ENCODE assay signal across 23 mouse cellular contexts in the genomic region with DNA sequence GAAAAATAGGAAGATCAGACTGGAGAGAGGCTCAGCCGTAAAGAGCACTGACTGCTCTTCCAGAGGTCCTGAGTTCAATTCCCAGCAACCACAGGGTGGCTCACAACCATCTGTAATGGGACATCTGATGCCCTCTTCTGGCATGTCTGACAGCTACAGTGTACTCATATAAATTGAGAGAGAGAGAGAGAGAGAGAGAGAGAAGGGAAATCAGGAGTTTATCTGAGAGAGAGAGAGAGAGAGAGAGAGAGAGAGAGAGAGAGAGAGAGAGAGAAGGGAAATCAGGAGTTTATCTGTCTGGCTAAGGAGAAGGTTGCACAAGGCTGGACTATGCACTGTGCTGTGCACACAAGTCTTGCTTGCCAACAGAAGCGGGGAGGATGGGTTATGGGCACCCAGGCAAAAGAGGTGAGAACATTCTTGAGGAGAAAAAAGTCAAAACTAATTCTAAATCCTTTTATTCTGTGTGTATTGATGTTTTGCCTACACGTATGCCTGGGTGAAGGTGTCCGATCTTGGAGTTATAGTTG. TPM values are rescaled to one million over a fixed set of nuclear protein-coding genes. Genes with fewer than 3 reads are reported as not detected.
DNase-seq lines count a peak whose midpoint lies in the region; ATAC-seq and TF ChIP-seq lines count a peak whose summit lies in the region.
"Had no signal": no experiment of that assay in that cellular context is flagged by ENCODE, and none has a peak within 500 bp of the region (broad histone marks: within the 10 kb centered on the region; RNA-seq: fewer than 3 reads in every experiment).

No protein-coding gene starts in this region.

- DNase-seq in hindbrain, postnatal 0 days (ENCODE audit: low spot score) = no peak
- no peak for DNase-seq in hindbrain, embryonic 11.5 days (ENCODE audit: low spot score)
- peak; percentile 66 to 76 for DNase-seq in kidney, postnatal 36 days
- DNase-seq in kidney, postnatal 4 days = no peak
- DNase-seq in midbrain, postnatal 0 days (ENCODE audit: low spot score) = no peak
- DNase-seq in cerebellum, adult 8-10 months = no peak
- DNase-seq: cerebellum, adult 11-12 months; cerebellum, postnatal 10 days; gastrocnemius, adult 2 months; heart, adult 2 months; lung, adult 18-20 months; lung, postnatal 4 days; right cerebral cortex, postnatal 14 days had no signal

- 0 out of 2 replicates have a peak, but pooled peaks have one; percentile 2 for TF ChIP-seq CTCF in hindbrain, postnatal 0 days (IDR thresholded peaks at IDR 0.05; ENCODE audit: low read depth)
- peak; percentile 16; the same call in 1 of the 2 replicates for TF ChIP-seq CTCF in midbrain, postnatal 0 days (IDR thresholded peaks at IDR 0.05)

- no peak overlapping the region for H3K4me3 ChIP-seq in hindbrain, postnatal 0 days (ENCODE audit: low read length)
- H3K4me3 ChIP-seq in hindbrain, embryonic 11.5 days (ENCODE audit: low read depth, low read length) = no peak overlapping the region
- no peak overlapping the region for H3K4me3 ChIP-seq in midbrain, postnatal 0 days (ENCODE audit: low read depth, low read length)
- no peak overlapping the region for H3K4me3 ChIP-seq in midbrain, embryonic 15.5 days
- H3K4me3 ChIP-seq: erythroblast, embryonic 14.5 days; gastrocnemius, adult 2 months; heart, adult 2 months; heart, embryonic 12.5 days; hindbrain, embryonic 15.5 days; limb, embryonic 13.5 days; megakaryocyte, embryonic 14.5 days; midbrain, embryonic 12.5 days had no signal

- peaks cover 4% of the 10 kb centered on the region; the same call in 1 of the 2 replicates for H3K4me1 ChIP-seq in hindbrain, postnatal 0 days (ENCODE audit: insufficient read depth, low read length)
- peaks cover 19% of the 10 kb centered on the region for H3K4me1 ChIP-seq in hindbrain, embryonic 11.5 days (replicated peaks; ENCODE audit: control insufficient read depth, insufficient read depth, low read length)
- peaks cover 6% of the 10 kb centered on the region; the same call in 1 of the 2 replicates for H3K4me1 ChIP-seq in midbrain, postnatal 0 days (ENCODE audit: insufficient read depth, low read length)
- H3K4me1 ChIP-seq in midbrain, embryonic 15.5 days = peaks cover 26% of the 10 kb centered on the region

- WGBS in hindbrain, postnatal 0 days = 92% methylated on average over 4 of the region's 4 CpGs
- WGBS in hindbrain, embryonic 11.5 days = 89% methylated on average over 4 of the region's 4 CpGs
- 92% methylated on average over 4 of the region's 4 CpGs for WGBS in midbrain, postnatal 0 days
- 89% methylated on average over 4 of the region's 4 CpGs for WGBS in midbrain, embryonic 15.5 days

- H3K27me3 ChIP-seq in hindbrain, postnatal 0 days (ENCODE audit: insufficient read depth, low read length) = no peaks in the 10 kb centered on the region
- H3K27me3 ChIP-seq in hindbrain, embryonic 11.5 days (ENCODE audit: control insufficient read depth, insufficient read depth, low read length) = peaks cover 13% of the 10 kb centered on the region
- H3K27me3 ChIP-seq in midbrain, postnatal 0 days (ENCODE audit: insufficient read depth, low read length) = no peaks in the 10 kb centered on the region; the same call in 1 of the 2 replicates
- peaks cover 14% of the 10 kb centered on the region for H3K27me3 ChIP-seq in midbrain, embryonic 15.5 days (replicated peaks)
- H3K27me3 ChIP-seq: limb, embryonic 13.5 days had no signal

- no peaks in the 10 kb centered on the region for H3K36me3 ChIP-seq in hindbrain, postnatal 0 days (ENCODE audit: insufficient read depth, low read length)
- H3K36me3 ChIP-seq in hindbrain, embryonic 11.5 days (ENCODE audit: control insufficient read depth, insufficient read depth, low read length) = no peaks in the 10 kb centered on the region
- H3K36me3 ChIP-seq in midbrain, postnatal 0 days (ENCODE audit: insufficient read depth, low read length) = no peaks in the 10 kb centered on the region
- H3K36me3 ChIP-seq in midbrain, embryonic 15.5 days (replicated peaks) = no peaks in the 10 kb centered on the region
- H3K36me3 ChIP-seq: heart, embryonic 12.5 days; hindbrain, embryonic 15.5 days; limb, embryonic 13.5 days; midbrain, embryonic 12.5 days had no signal

- no peak for ATAC-seq in hindbrain, postnatal 0 days
- no peak for ATAC-seq in hindbrain, embryonic 11.5 days (ENCODE audit: low FRiP score)
- ATAC-seq in midbrain, postnatal 0 days (ENCODE audit: low FRiP score) = no peak
- no peak for ATAC-seq in midbrain, embryonic 15.5 days (replicated peaks)
- ATAC-seq: forebrain, embryonic 16.5 days; lung, postnatal 0 days had no signal

- H3K9ac ChIP-seq in hindbrain, postnatal 0 days (replicated peaks; ENCODE audit: low read length) = no peak overlapping the region
- H3K9ac ChIP-seq in hindbrain, embryonic 11.5 days (ENCODE audit: low read depth, low read length) = no peak overlapping the region
- H3K9ac ChIP-seq in midbrain, postnatal 0 days (replicated peaks; ENCODE audit: low read length, poor library complexity, severe bottlenecking) = no peak overlapping the region
- no peak overlapping the region for H3K9ac ChIP-seq in midbrain, embryonic 15.5 days
- H3K9ac ChIP-seq: heart, embryonic 12.5 days; hindbrain, embryonic 15.5 days; limb, embryonic 13.5 days; midbrain, embryonic 12.5 days had no signal

- H3K27ac ChIP-seq in hindbrain, postnatal 0 days = no peak overlapping the region
- H3K27ac ChIP-seq in hindbrain, embryonic 11.5 days (ENCODE audit: low read depth, low read length) = no peak overlapping the region
- no peak overlapping the region for H3K27ac ChIP-seq in midbrain, postnatal 0 days (ENCODE audit: low read depth, low read length)
- H3K27ac ChIP-seq in midbrain, embryonic 15.5 days = no peak overlapping the region
- H3K27ac ChIP-seq: gastrocnemius, adult 2 months; heart, adult 2 months; hindbrain, embryonic 15.5 days; limb, embryonic 13.5 days; midbrain, embryonic 12.5 days had no signal

- H3K4me2 ChIP-seq in hindbrain, postnatal 0 days (ENCODE audit: low read depth, low read length) = no peak overlapping the region
- H3K4me2 ChIP-seq in hindbrain, embryonic 11.5 days (replicated peaks; ENCODE audit: low read depth, low read length) = no peak overlapping the region
- H3K4me2 ChIP-seq in midbrain, postnatal 0 days (ENCODE audit: low read depth, low read length, poor library complexity, severe bottlenecking) = no peak overlapping the region
- H3K4me2 ChIP-seq in midbrain, embryonic 15.5 days = no peak overlapping the region
- H3K4me2 ChIP-seq: heart, embryonic 12.5 days; hindbrain, embryonic 15.5 days; limb, embryonic 13.5 days; midbrain, embryonic 12.5 days had no signal

- H3K9me3 ChIP-seq in hindbrain, postnatal 0 days (ENCODE audit: low read length) = no peaks in the 10 kb centered on the region
- no peaks in the 10 kb centered on the region for H3K9me3 ChIP-seq in hindbrain, embryonic 11.5 days (ENCODE audit: control insufficient read depth, low read length)
- no peaks in the 10 kb centered on the region for H3K9me3 ChIP-seq in midbrain, postnatal 0 days (ENCODE audit: low read length)
- no peaks in the 10 kb centered on the region for H3K9me3 ChIP-seq in midbrain, embryonic 15.5 days
- H3K9me3 ChIP-seq: heart, embryonic 12.5 days; hindbrain, embryonic 15.5 days; limb, embryonic 13.5 days; midbrain, embryonic 12.5 days had no signal

RNA-seq across cellular contexts. Expression of a gene that starts 2.2 kb away (rescaled TPM):
- total RNA-seq in hindbrain, postnatal 0 days (2014; rRNA removed) = 0.75 and 2.3 TPM in 2 replicates
- polyA plus RNA-seq in hindbrain, postnatal 0 days (2015; fragmentation: Nextera tagmentation; extraction: Ambion mirVana) = 1.1 and 1.4 TPM in 2 replicates
- 0.73 and 1.2 TPM in 2 replicates for polyA plus RNA-seq in hindbrain, embryonic 11.5 days (2014; fragmentation: Nextera tagmentation; extraction: Ambion mirVana)
- 1.0 and 1.4 TPM in 2 replicates for total RNA-seq in midbrain, postnatal 0 days (2014; rRNA removed)
- polyA plus RNA-seq in midbrain, postnatal 0 days (2015; fragmentation: Nextera tagmentation; extraction: Ambion mirVana) = 1.2 and 1.3 TPM in 2 replicates
- 0.91 and 0.94 TPM in 2 replicates for polyA plus RNA-seq in midbrain, embryonic 15.5 days (2015; fragmentation: Nextera tagmentation; extraction: Ambion mirVana)
- total RNA-seq: hematopoietic stem cell, adult 5-6 weeks had no signal
- polyA plus RNA-seq: erythroblast, embryonic 14.5 days had no signal

RNA-seq across cellular contexts. Expression of a gene that starts 2.3 kb away (rescaled TPM):
- 48.0 and 55.6 TPM in 2 replicates for total RNA-seq in hindbrain, postnatal 0 days (2014; rRNA removed)
- polyA plus RNA-seq in hindbrain, postnatal 0 days (2015; fragmentation: Nextera tagmentation; extraction: Ambion mirVana) = 29.0 and 30.3 TPM in 2 replicates
- polyA plus RNA-seq in hindbrain, embryonic 11.5 days (2014; fragmentation: Nextera tagmentation; extraction: Ambion mirVana) = 6.6 and 6.9 TPM in 2 replicates
- 36.7 and 41.2 TPM in 2 replicates for total RNA-seq in midbrain, postnatal 0 days (2014; rRNA removed)
- 24.7 and 26.8 TPM in 2 replicates for polyA plus RNA-seq in midbrain, postnatal 0 days (2015; fragmentation: Nextera tagmentation; extraction: Ambion mirVana)
- polyA plus RNA-seq in midbrain, embryonic 15.5 days (2015; fragmentation: Nextera tagmentation; extraction: Ambion mirVana) = 20.5 and 21.1 TPM in 2 replicates

RNA-seq across cellular contexts. Expression of a gene that starts 17.3 kb away (rescaled TPM):
- total RNA-seq in hindbrain, postnatal 0 days (2014; rRNA removed) = 81.3 and 99.9 TPM in 2 replicates
- 60.9 and 63.8 TPM in 2 replicates for polyA plus RNA-seq in hindbrain, postnatal 0 days (2015; fragmentation: Nextera tagmentation; extraction: Ambion mirVana)
- 42.5 and 43.7 TPM in 2 replicates for polyA plus RNA-seq in hindbrain, embryonic 11.5 days (2014; fragmentation: Nextera tagmentation; extraction: Ambion mirVana)
- total RNA-seq in midbrain, postnatal 0 days (2014; rRNA removed) = 70.1 and 93.9 TPM in 2 replicates
- polyA plus RNA-seq in midbrain, postnatal 0 days (2015; fragmentation: Nextera tagmentation; extraction: Ambion mirVana) = 66.0 and 72.7 TPM in 2 replicates
- 83.7 and 89.3 TPM in 2 replicates for polyA plus RNA-seq in midbrain, embryonic 15.5 days (2015; fragmentation: Nextera tagmentation; extraction: Ambion mirVana)

RNA-seq across cellular contexts. Expression of a gene that starts 33.4 kb away (rescaled TPM):
- 43.9 and 60.8 TPM in 2 replicates for total RNA-seq in hindbrain, postnatal 0 days (2014; rRNA removed)
- 105 and 109 TPM in 2 replicates for polyA plus RNA-seq in hindbrain, postnatal 0 days (2015; fragmentation: Nextera tagmentation; extraction: Ambion mirVana)
- 154 and 156 TPM in 2 replicates for polyA plus RNA-seq in hindbrain, embryonic 11.5 days (2014; fragmentation: Nextera tagmentation; extraction: Ambion mirVana)
- 36.6 and 60.3 TPM in 2 replicates for total RNA-seq in midbrain, postnatal 0 days (2014; rRNA removed)
- 88.4 and 96.1 TPM in 2 replicates for polyA plus RNA-seq in midbrain, postnatal 0 days (2015; fragmentation: Nextera tagmentation; extraction: Ambion mirVana)
- 91.5 and 95.2 TPM in 2 replicates for polyA plus RNA-seq in midbrain, embryonic 15.5 days (2015; fragmentation: Nextera tagmentation; extraction: Ambion mirVana)

RNA-seq across cellular contexts. Expression of a gene that starts 35.7 kb away (rescaled TPM):
- total RNA-seq in hindbrain, postnatal 0 days (2014; rRNA removed) = 16.8 and 23.8 TPM in 2 replicates
- 92.3 and 96.0 TPM in 2 replicates for polyA plus RNA-seq in hindbrain, postnatal 0 days (2015; fragmentation: Nextera tagmentation; extraction: Ambion mirVana)
- 108 and 110 TPM in 2 replicates for polyA plus RNA-seq in hindbrain, embryonic 11.5 days (2014; fragmentation: Nextera tagmentation; extraction: Ambion mirVana)
- 22.7 and 31.8 TPM in 2 replicates for total RNA-seq in midbrain, postnatal 0 days (2014; rRNA removed)
- 81.9 and 83.4 TPM in 2 replicates for polyA plus RNA-seq in midbrain, postnatal 0 days (2015; fragmentation: Nextera tagmentation; extraction: Ambion mirVana)
- 81.7 and 86.0 TPM in 2 replicates for polyA plus RNA-seq in midbrain, embryonic 15.5 days (2015; fragmentation: Nextera tagmentation; extraction: Ambion mirVana)

Comparison
In these comparisons a context has a peak if more than half of its experiments do, and no peak if none do; other contexts are left out.
1. DNase-seq: peak in kidney, postnatal 36 days (2 of 2); none in hindbrain, postnatal 0 days (single experiment), hindbrain, embryonic 11.5 days (single experiment), kidney, postnatal 4 days (0 of 2), midbrain, postnatal 0 days (single experiment) and cerebellum, adult 8-10 months (single experiment).